Mouse (Mus musculus) MEL (cell line): Measurements from ENCODE around the gene Rhou. TPM values are rescaled to one million over a fixed set of nuclear protein-coding genes. Genes with fewer than 3 reads are reported as not detected.

Experiments
- DNase-seq: peaks from one replicate; pipeline ENCODE4 v3.0.0; 2011; ENCODE audit warnings: low read depth, low spot score
- H3K27ac ChIP-seq: 2 replicates; pipeline ENCODE4 v1.5.1; 2012; ENCODE audit warnings: low read depth, mild to moderate bottlenecking, control low read depth, low read length, moderate library complexity; ENCODE audit not compliant: control insufficient read depth
- H3K27me3 ChIP-seq, 2 experiments: fragments of 150-350 bp in 1 of 2; sonication (generic) in 1 of 2; 2 replicates each; pipeline ENCODE4 v1.6.1; 2012; ENCODE audit warnings: low read length in 2 of 2, mild to moderate bottlenecking in 2 of 2, improper control_type of control experiment in 1 of 2, moderate library complexity in 1 of 2; ENCODE audit not compliant: insufficient read depth in 2 of 2, control insufficient read depth in 1 of 2
- H3K36me3 ChIP-seq, 2 experiments: 2 replicates each; pipeline ENCODE4 v1.6.1; 2012 to 2014; ENCODE audit warnings: low read length in 2 of 2, improper control_type of control experiment in 1 of 2, inconsistent platforms in 1 of 2, mild to moderate bottlenecking in 1 of 2; ENCODE audit not compliant: insufficient read depth in 2 of 2, control insufficient read depth in 1 of 2
- H3K4me1 ChIP-seq, 2 experiments: fragments of 150-350 bp in 1 of 2; sonication (generic) in 1 of 2; 2 replicates each; pipeline ENCODE4 v1.6.1; 2012; ENCODE audit warnings: low read length in 2 of 2, improper control_type of control experiment in 1 of 2, mild to moderate bottlenecking in 1 of 2; ENCODE audit not compliant: insufficient read depth in 2 of 2, control insufficient read depth in 1 of 2
- H3K4me3 ChIP-seq, 2 experiments: fragments of 150-350 bp in 1 of 2; sonication (generic) in 1 of 2; 2 replicates each; pipeline ENCODE4 v1.5.1; 2012; ENCODE audit warnings: low read depth in 2 of 2, low read length in 2 of 2, mild to moderate bottlenecking in 2 of 2, moderate library complexity in 2 of 2, control low read depth in 1 of 2, improper control_type of control experiment in 1 of 2; ENCODE audit not compliant: control insufficient read depth in 1 of 2, insufficient read depth in 1 of 2
- H3K79me2 ChIP-seq: 2 replicates; pipeline ENCODE4 v1.6.1; 2012; ENCODE audit warnings: mild to moderate bottlenecking, low read length, moderate library complexity; ENCODE audit not compliant: control insufficient read depth, poor library complexity, insufficient read depth
- H3K9ac ChIP-seq: 2 replicates; pipeline ENCODE4 v1.6.1; 2012; ENCODE audit warnings: low read depth, mild to moderate bottlenecking, control low read depth, low read length, moderate library complexity; ENCODE audit not compliant: control insufficient read depth, poor library complexity, severe bottlenecking
- H3K9me3 ChIP-seq: fragments of 150-350 bp; sonication (generic); replicated peaks from 2 replicates; pipeline ENCODE4 v1.6.1; 2012; ENCODE audit warnings: mild to moderate bottlenecking, low read length, improper control_type of control experiment, moderate library complexity; ENCODE audit not compliant: insufficient read depth
- BHLHE40 ChIP-seq: IDR thresholded peaks from 2 replicates; pipeline ENCODE4 v1.6.1; 2012; ENCODE audit warnings: low read depth, mild to moderate bottlenecking, inconsistent platforms, low read length, improper control_type of control experiment, borderline replicate concordance
- CHD1 ChIP-seq: IDR thresholded peaks from 2 replicates; pipeline ENCODE4 v1.6.1; 2012; ENCODE audit warnings: low read depth, mild to moderate bottlenecking, inconsistent platforms, low read length, improper control_type of control experiment
- ELF1 ChIP-seq: IDR thresholded peaks from 2 replicates; pipeline ENCODE4 v1.6.1; 2014; ENCODE audit warnings: low read depth, mild to moderate bottlenecking, inconsistent platforms, low read length, improper control_type of control experiment, moderate library complexity
- GABPA ChIP-seq: IDR thresholded peaks from 2 replicates; pipeline ENCODE4 v1.6.1; 2012; ENCODE audit warnings: low read depth, mild to moderate bottlenecking, inconsistent platforms, low read length, improper control_type of control experiment, moderate library complexity
- GATA1 ChIP-seq: IDR thresholded peaks from 2 replicates; pipeline ENCODE4 v1.6.1; 2011; ENCODE audit warnings: low read depth, low read length, improper control_type of control experiment
- HCFC1 ChIP-seq: IDR thresholded peaks from 2 replicates; pipeline ENCODE4 v1.6.1; 2012; ENCODE audit warnings: low read depth, mild to moderate bottlenecking, inconsistent platforms, low read length, improper control_type of control experiment, moderate library complexity
- KAT2A ChIP-seq: conservative IDR thresholded peaks from 2 replicates; pipeline ENCODE4 v1.6.1; 2012; ENCODE audit warnings: low read depth, low read length, improper control_type of control experiment, inconsistent platforms
- MAFK ChIP-seq: IDR thresholded peaks from 2 replicates; pipeline ENCODE4 v1.6.1; 2011; ENCODE audit warnings: low read depth, mild to moderate bottlenecking, low read length, improper control_type of control experiment, borderline replicate concordance
- MAX ChIP-seq: IDR thresholded peaks from 2 replicates; pipeline ENCODE4 v1.6.1; 2011; ENCODE audit warnings: low read length, improper control_type of control experiment
- MAZ ChIP-seq: IDR thresholded peaks from 2 replicates; pipeline ENCODE4 v1.6.1; 2012; ENCODE audit warnings: low read depth, mild to moderate bottlenecking, inconsistent platforms, low read length, improper control_type of control experiment
- MYC ChIP-seq: IDR thresholded peaks from 2 replicates; pipeline ENCODE4 v1.6.1; 2011; ENCODE audit warnings: low read depth, mild to moderate bottlenecking, low read length, improper control_type of control experiment, moderate library complexity
- NRF1 ChIP-seq: IDR thresholded peaks from 2 replicates; pipeline ENCODE4 v1.6.1; 2014; ENCODE audit warnings: low read depth, mild to moderate bottlenecking, inconsistent platforms, low read length, improper control_type of control experiment, moderate library complexity; ENCODE audit not compliant: poor library complexity, insufficient read depth, severe bottlenecking
- POLR2A ChIP-seq, 2 experiments: IDR thresholded peaks; 2 replicates each; pipeline ENCODE4 v1.6.1; 2011 to 2012; ENCODE audit warnings: low read length in 2 of 2, mild to moderate bottlenecking in 2 of 2, control low read depth in 1 of 2, improper control_type of control experiment in 1 of 2, low read depth in 1 of 2, moderate library complexity in 1 of 2; ENCODE audit not compliant: control insufficient read depth in 1 of 2, insufficient read depth in 1 of 2, poor library complexity in 1 of 2
- POLR2AphosphoS2 ChIP-seq: IDR thresholded peaks from 2 replicates; pipeline ENCODE4 v1.6.1; 2011; ENCODE audit warnings: low read length, improper control_type of control experiment
- POLR2AphosphoS5 ChIP-seq: IDR thresholded peaks from 2 replicates; pipeline ENCODE4 v1.6.1; 2012; ENCODE audit warnings: low read depth, borderline replicate concordance, mild to moderate bottlenecking, inconsistent platforms, low read length, moderate library complexity, mixed read lengths
- RAD21 ChIP-seq: IDR thresholded peaks from 2 replicates; pipeline ENCODE4 v1.6.1; 2011; ENCODE audit warnings: mild to moderate bottlenecking, low read depth, low read length, improper control_type of control experiment
- RCOR1 ChIP-seq: IDR thresholded peaks from 2 replicates; pipeline ENCODE4 v1.6.1; 2012; ENCODE audit warnings: low read depth, mild to moderate bottlenecking, inconsistent platforms, low read length, improper control_type of control experiment
- TCF12 ChIP-seq: IDR thresholded peaks from 2 replicates; pipeline ENCODE4 v1.6.1; 2014; ENCODE audit warnings: low read depth, mild to moderate bottlenecking, inconsistent platforms, low read length, improper control_type of control experiment, moderate library complexity
- USF1 ChIP-seq: IDR thresholded peaks from 2 replicates; pipeline ENCODE4 v1.6.1; 2014; ENCODE audit warnings: low read depth, mild to moderate bottlenecking, inconsistent platforms, low read length, improper control_type of control experiment, moderate library complexity
- USF2 ChIP-seq, 2 experiments: IDR thresholded peaks; 2 replicates each; pipeline ENCODE4 v1.6.1; 2011 to 2012; ENCODE audit warnings: improper control_type of control experiment in 2 of 2, low read length in 2 of 2, borderline replicate concordance in 1 of 2, inconsistent platforms in 1 of 2, low read depth in 1 of 2, mild to moderate bottlenecking in 1 of 2; ENCODE audit not compliant: insufficient read depth in 1 of 2
- ZKSCAN1 ChIP-seq: IDR thresholded peaks from 2 replicates; pipeline ENCODE4 v1.6.1; 2012; ENCODE audit warnings: low read depth, mild to moderate bottlenecking, inconsistent platforms, low read length, improper control_type of control experiment, moderate library complexity
- polyA plus RNA-seq, 2 experiments: library from polyadenylated mRNA; stranded (reverse) in 1 of 2; unstranded in 1 of 2; fragments of >175 nt in 1 of 2; fragments of >200 nt in 1 of 2; gene quantifications; 2 replicates each; pipeline versions ENCODE4 v1.2.1 to v1.2.4; 2012; ENCODE audit warnings: low replicate concordance in 2 of 2, low read depth in 1 of 2; ENCODE audit not compliant: insufficient read length in 2 of 2, insufficient read depth in 1 of 2, missing spikeins in 1 of 2
- total RNA-seq: library from RNA; depleted of rRNA; stranded (reverse); fragments of 300-350 nt; gene quantifications from 2 replicates; pipeline ENCODE4 v1.2.3, GENCODE M21; 2012

Gene Rhou
- total and polyA plus RNA-seq, 3 experiments: not detected

GRCm38 (mm10) chr8:123683321-123683720, 29.6 kb downstream of the Rhou start:
- DNase-seq: no peak
- Histone ChIP-seq H3K27ac (no peak overlapping the region), H3K9me3 (no peaks in the 10 kb centered on the region), H3K9ac (no peak overlapping the region), H3K79me2 (no peaks in the 10 kb centered on the region), H3K4me3 (no peak overlapping the region), H3K36me3 (no peaks in the 10 kb centered on the region), H3K4me1 (no peaks in the 10 kb centered on the region), H3K27me3 (no peaks in the 10 kb centered on the region)
- no peak for TF ChIP-seq POLR2AphosphoS2
- no peak for TF ChIP-seq USF2 (IDR thresholded peaks at IDR 0.05; ENCODE audit: borderline replicate concordance in 1 of 2, insufficient read depth in 1 of 2, low read depth in 1 of 2, low read length in 2 of 2)
- TF ChIP-seq USF1: no peak
- TF ChIP-seq RCOR1: no peak
- no peak for TF ChIP-seq ELF1
- TF ChIP-seq GABPA: no peak

- no peaks in the 10 kb centered on the region for H3K36me3 ChIP-seq
- H3K9me3 ChIP-seq: no peaks in the 10 kb centered on the region
- DNase-seq: no peak
- no peak overlapping the region for H3K4me3 ChIP-seq
- H3K4me1 ChIP-seq: no peaks in the 10 kb centered on the region
- no peaks in the 10 kb centered on the region for H3K27me3 ChIP-seq
- no peak overlapping the region for H3K9ac ChIP-seq
- no peak overlapping the region for H3K27ac ChIP-seq
- H3K79me2 ChIP-seq: no peaks in the 10 kb centered on the region
- TF ChIP-seq POLR2AphosphoS2: no peak
- TF ChIP-seq MAFK: no peak
- TF ChIP-seq MAZ: no peak
- TF ChIP-seq KAT2A: no peak
- TF ChIP-seq ZKSCAN1: no peak
- no peak for TF ChIP-seq GATA1
- TF ChIP-seq HCFC1: no peak
- no peak for TF ChIP-seq POLR2AphosphoS5
- TF ChIP-seq MYC: no peak
- no peak for TF ChIP-seq BHLHE40
- no peak for TF ChIP-seq RCOR1
- TF ChIP-seq GABPA: no peak
- TF ChIP-seq CHD1: no peak
- TF ChIP-seq TCF12: no peak
- no peak for TF ChIP-seq RAD21
- TF ChIP-seq POLR2A (IDR thresholded peaks at IDR 0.05; ENCODE audit: control insufficient read depth in 1 of 2, insufficient read depth in 1 of 2, low read depth in 1 of 2, low read length in 2 of 2, poor library complexity in 1 of 2): no peak
- no peak for TF ChIP-seq NRF1
- TF ChIP-seq MAX: no peak
Measured at GRCm38 (mm10) chr8:123684806-123685205, 31.1 kb downstream of the Rhou start.
